Mouse (Mus musculus): ENCODE results near the gene Prr7. TPM values are rescaled to one million over a fixed set of nuclear protein-coding genes. Genes with fewer than 3 reads are reported as not detected.

The Prr7 gene
- 1.9 and 2.7 TPM in 2 replicates for polyA plus RNA-seq (2014; fragmentation: Nextera tagmentation; extraction: Ambion mirVana)

- Histone ChIP-seq H3K36me3 (ENCODE audit: control insufficient read depth, insufficient read depth, low read length) (peaks cover 27% of the 10 kb centered on the region), H3K27me3 (replicated peaks; ENCODE audit: control insufficient read depth, insufficient read depth, low read length) (no peaks in the 10 kb centered on the region), H3K4me2 (ENCODE audit: low read depth, low read length) (peak within 1 kb of the TSS; percentile 84), H3K9ac (ENCODE audit: low read depth, low read length) (peak within 1 kb of the TSS; percentile 82), H3K4me3 (ENCODE audit: low read depth, low read length) (peak within 1 kb of the TSS; percentile 83), H3K4me1 (ENCODE audit: control insufficient read depth, insufficient read depth, low read length) (peaks cover 12% of the 10 kb centered on the region), H3K27ac (replicated peaks; ENCODE audit: low read depth, low read length) (peak within 1 kb of the TSS; percentile 82), H3K9me3 (ENCODE audit: control insufficient read depth, low read length) (no peaks in the 10 kb centered on the region)
- ATAC-seq (ENCODE audit: low read depth) (peak; percentile 74), DNase-seq (ENCODE audit: low spot score) (peak; percentile 79)
- WGBS, result under 1% methylated on average over 32 of the region's 84 CpGs
Observed at GRCm38 (mm10) chr13:55464027-55464884, at the start of gene Prr7. Prr7 (plus strand) TSS chr13:55464267.

GRCm38 (mm10) chr13:55414743-55415380 lies 49.2 kb upstream of the Prr7 start, which contains the start of gene Pfn3:
Pfn3 (minus strand) TSS chr13:55415232.
- Histone ChIP-seq H3K36me3 (ENCODE audit: control insufficient read depth, insufficient read depth, low read length) (no peaks in the 10 kb centered on the region), H3K9me3 (ENCODE audit: control insufficient read depth, low read length) (no peaks in the 10 kb centered on the region), H3K4me3 (ENCODE audit: low read depth, low read length) (peak within 1 kb of the TSS; percentile 37), H3K27me3 (replicated peaks; ENCODE audit: control insufficient read depth, insufficient read depth, low read length) (peaks cover 18% of the 10 kb centered on the region), H3K9ac (ENCODE audit: low read depth, low read length) (peak within 1 kb of the TSS; percentile 58), H3K4me2 (ENCODE audit: low read depth, low read length) (peak within 1 kb of the TSS; percentile 60), H3K27ac (replicated peaks; ENCODE audit: low read depth, low read length) (no peak within 1 kb of the TSS), H3K4me1 (ENCODE audit: control insufficient read depth, insufficient read depth, low read length) (no peaks in the 10 kb centered on the region)
- DNase-seq (ENCODE audit: low spot score) (peak; percentile 84), ATAC-seq (ENCODE audit: low read depth) (0 out of 2 replicates have a peak, but pooled peaks have one; percentile 16)
- WGBS, result 7% methylated on average over 33 of the region's 41 CpGs

DNA sequence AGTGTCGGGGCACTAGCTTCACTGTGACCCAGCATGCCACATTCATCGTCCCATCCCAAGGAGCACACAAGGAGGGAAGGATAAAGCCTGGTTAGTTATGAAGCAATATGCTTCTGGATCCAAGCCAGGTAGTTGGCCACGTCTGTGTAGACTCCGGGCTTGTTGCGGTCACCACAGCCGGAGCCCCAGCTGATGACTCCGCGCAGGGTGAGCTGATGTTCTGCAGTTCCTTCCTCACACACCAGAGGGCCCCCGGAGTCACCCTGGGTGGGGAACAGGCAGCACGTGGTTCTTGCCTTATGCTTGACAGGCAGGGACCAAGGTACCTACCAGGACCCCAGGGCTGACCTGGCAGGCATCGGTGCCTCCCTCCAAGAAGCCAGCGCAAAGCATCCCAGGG lies 46.1 kb upstream of the Prr7 start:
- peaks cover 39% of the 10 kb centered on the region for H3K27me3 ChIP-seq (replicated peaks; ENCODE audit: control insufficient read depth, insufficient read depth, low read length)
- peak; percentile 77 for DNase-seq (ENCODE audit: low spot score)
- no peak overlapping the region for H3K4me2 ChIP-seq (ENCODE audit: low read depth, low read length)
- H3K9me3 ChIP-seq (ENCODE audit: control insufficient read depth, low read length), result no peaks in the 10 kb centered on the region
- ATAC-seq (ENCODE audit: low read depth), result peak; percentile 81
- no peaks in the 10 kb centered on the region for H3K36me3 ChIP-seq (ENCODE audit: control insufficient read depth, insufficient read depth, low read length)
- 14% methylated on average over 12 of the region's 12 CpGs for WGBS
- H3K9ac ChIP-seq (ENCODE audit: low read depth, low read length), result no peak overlapping the region
- no peak overlapping the region for H3K4me3 ChIP-seq (ENCODE audit: low read depth, low read length)
- H3K27ac ChIP-seq (replicated peaks; ENCODE audit: low read depth, low read length), result no peak overlapping the region
- H3K4me1 ChIP-seq (ENCODE audit: control insufficient read depth, insufficient read depth, low read length), result no peaks in the 10 kb centered on the region

DNA sequence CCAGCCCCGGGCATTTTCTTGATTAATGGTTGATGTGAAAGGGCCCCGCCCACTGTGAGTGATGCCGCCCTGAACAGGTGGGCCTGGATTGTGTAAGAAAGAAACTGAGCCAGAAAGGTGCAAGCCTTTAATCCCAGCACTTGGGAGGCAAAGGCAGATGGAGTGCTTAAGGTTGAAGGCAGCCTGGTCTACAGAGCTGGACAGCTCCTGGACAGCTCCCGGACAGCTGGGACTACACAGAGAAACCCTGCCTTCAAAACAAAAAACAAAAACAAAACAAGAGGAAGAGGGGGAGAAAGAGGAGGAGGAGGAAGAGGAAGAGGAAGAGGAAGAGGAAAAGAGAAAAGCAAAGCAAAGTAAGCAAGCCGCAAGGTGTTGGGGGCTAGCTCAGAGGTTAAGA lies 44.9 kb upstream of the Prr7 start:
- DNase-seq (ENCODE audit: low spot score), result peak; percentile 4
- H3K27me3 ChIP-seq (replicated peaks; ENCODE audit: control insufficient read depth, insufficient read depth, low read length), result peaks cover 37% of the 10 kb centered on the region
- H3K9ac ChIP-seq (ENCODE audit: low read depth, low read length), result no peak overlapping the region
- H3K4me3 ChIP-seq (ENCODE audit: low read depth, low read length), result no peak overlapping the region
- WGBS, result 78% methylated on average over 5 of the region's 5 CpGs
- no peaks in the 10 kb centered on the region for H3K9me3 ChIP-seq (ENCODE audit: control insufficient read depth, low read length)
- H3K4me1 ChIP-seq (ENCODE audit: control insufficient read depth, insufficient read depth, low read length), result no peaks in the 10 kb centered on the region
- H3K36me3 ChIP-seq (ENCODE audit: control insufficient read depth, insufficient read depth, low read length), result no peaks in the 10 kb centered on the region
- ATAC-seq (ENCODE audit: low read depth), result no peak
- no peak overlapping the region for H3K27ac ChIP-seq (replicated peaks; ENCODE audit: low read depth, low read length)
- no peak overlapping the region for H3K4me2 ChIP-seq (ENCODE audit: low read depth, low read length)

DNA sequence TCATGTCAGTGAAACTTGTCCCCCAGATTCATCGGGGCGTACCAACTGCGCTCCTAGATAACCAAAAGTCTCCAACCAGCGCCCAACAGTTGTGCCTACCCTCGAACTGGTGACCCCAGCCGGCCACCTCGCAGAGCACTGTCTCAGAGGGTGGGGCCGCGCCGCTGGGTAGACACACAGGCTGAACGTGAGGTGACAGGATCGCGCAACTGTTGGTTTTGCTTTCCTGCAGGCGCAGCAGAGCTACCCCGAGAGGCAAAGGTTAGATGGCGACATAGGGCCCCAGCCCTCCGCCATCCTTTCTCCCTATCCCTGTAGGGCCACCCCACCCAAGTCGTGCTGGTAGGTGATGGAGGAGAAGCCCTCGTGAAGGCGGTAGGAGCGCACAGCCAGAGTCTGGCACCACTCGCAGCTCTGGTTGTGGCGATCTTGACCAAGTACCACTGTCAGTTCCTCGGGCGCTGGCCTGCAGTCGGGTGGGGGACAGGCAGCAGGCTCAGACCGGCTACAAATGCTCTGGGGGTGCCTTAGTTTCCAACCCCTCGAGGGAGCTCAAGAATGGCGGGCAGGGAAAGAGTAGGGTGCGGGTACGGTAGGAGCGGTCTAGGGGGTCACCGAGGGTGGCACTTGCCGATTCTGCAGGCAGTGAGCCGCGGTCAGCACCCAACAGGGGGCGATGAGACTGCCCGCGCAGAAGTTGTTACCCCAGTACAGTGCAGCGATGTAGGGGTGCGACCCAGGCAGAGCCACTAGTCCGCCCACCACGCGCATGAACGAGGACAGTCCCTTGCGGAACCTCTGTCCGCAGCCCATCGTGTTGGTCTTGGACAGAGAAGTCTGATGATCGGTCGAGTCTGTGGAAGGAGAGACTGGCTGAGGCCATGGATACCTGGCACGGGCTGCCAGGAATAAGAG lies 43.8 kb upstream of the Prr7 start:
- H3K9me3 ChIP-seq (ENCODE audit: control insufficient read depth, low read length), result no peaks in the 10 kb centered on the region
- H3K27ac ChIP-seq (replicated peaks; ENCODE audit: low read depth, low read length), result no peak overlapping the region
- DNase-seq (ENCODE audit: low spot score) (no peak), ATAC-seq (ENCODE audit: low read depth) (no peak)
- peak overlapping the region; percentile 23 for H3K4me3 ChIP-seq (ENCODE audit: low read depth, low read length)
- WGBS, result 37% methylated on average over 45 of the region's 51 CpGs
- no peaks in the 10 kb centered on the region for H3K4me1 ChIP-seq (ENCODE audit: control insufficient read depth, insufficient read depth, low read length)
- peak overlapping the region; percentile 53 for H3K4me2 ChIP-seq (ENCODE audit: low read depth, low read length)
- peaks cover 35% of the 10 kb centered on the region for H3K27me3 ChIP-seq (replicated peaks; ENCODE audit: control insufficient read depth, insufficient read depth, low read length)
- H3K9ac ChIP-seq (ENCODE audit: low read depth, low read length), result 0 out of 2 replicates have a peak overlapping the region, but pooled peaks have one; percentile 43
- no peaks in the 10 kb centered on the region for H3K36me3 ChIP-seq (ENCODE audit: control insufficient read depth, insufficient read depth, low read length)

DNA sequence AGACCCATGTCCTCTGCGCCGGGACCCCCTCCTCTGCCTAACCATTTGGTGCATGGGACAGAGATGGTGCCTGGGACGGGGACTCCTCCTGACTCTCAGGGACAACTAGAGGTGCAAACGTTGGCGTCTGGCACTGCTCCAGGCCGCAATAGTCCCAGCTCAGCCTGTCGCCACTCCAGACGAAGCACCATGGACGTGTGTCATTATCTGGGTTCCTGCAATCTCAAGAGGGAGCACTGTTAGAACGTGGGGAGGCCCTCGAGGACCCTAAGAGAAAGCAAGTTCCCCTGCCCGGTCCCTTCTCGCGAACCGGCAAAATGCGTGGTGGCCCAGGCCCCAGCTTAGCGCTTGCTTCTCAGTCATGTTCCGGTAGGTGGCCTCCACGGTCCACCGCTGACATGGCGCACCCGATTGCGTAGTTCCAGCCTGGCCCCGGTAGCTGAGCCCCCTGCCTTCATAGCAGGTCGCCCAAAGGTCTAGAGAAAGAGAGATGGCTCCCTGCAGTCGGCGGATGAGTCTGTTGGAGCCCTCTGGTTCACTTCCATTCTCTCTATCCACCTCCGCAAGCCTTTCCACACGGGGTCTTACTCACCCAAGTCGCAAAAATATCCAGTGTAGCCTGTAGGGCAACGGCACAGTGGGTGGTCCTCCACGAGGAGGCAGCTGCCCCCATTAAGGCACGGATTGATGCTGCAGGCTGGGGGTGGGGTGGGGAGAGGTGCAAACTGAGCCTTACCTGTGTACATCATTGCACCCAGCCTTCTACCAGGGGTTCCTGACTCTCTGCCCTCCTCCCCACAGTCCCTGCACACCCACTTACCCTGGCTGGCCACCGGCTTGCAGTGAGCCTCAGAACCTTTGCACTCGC lies 42.9 kb upstream of the Prr7 start:
- DNase-seq (ENCODE audit: low spot score), result peak; percentile 74
- ATAC-seq (ENCODE audit: low read depth), result peak; percentile 76
- no peaks in the 10 kb centered on the region for H3K4me1 ChIP-seq (ENCODE audit: control insufficient read depth, insufficient read depth, low read length)
- H3K9ac ChIP-seq (ENCODE audit: low read depth, low read length), result peak overlapping the region; percentile 43; the same call in 1 of the 2 replicates
- no peak overlapping the region for H3K27ac ChIP-seq (replicated peaks; ENCODE audit: low read depth, low read length)
- peak overlapping the region; percentile 53 for H3K4me2 ChIP-seq (ENCODE audit: low read depth, low read length)
- H3K4me3 ChIP-seq (ENCODE audit: low read depth, low read length), result peak overlapping the region; percentile 23
- no peaks in the 10 kb centered on the region for H3K9me3 ChIP-seq (ENCODE audit: control insufficient read depth, low read length)
- H3K27me3 ChIP-seq (replicated peaks; ENCODE audit: control insufficient read depth, insufficient read depth, low read length), result peaks cover 35% of the 10 kb centered on the region
- WGBS, result 14% methylated on average over 30 of the region's 35 CpGs
- H3K36me3 ChIP-seq (ENCODE audit: control insufficient read depth, insufficient read depth, low read length), result no peaks in the 10 kb centered on the region

DNA sequence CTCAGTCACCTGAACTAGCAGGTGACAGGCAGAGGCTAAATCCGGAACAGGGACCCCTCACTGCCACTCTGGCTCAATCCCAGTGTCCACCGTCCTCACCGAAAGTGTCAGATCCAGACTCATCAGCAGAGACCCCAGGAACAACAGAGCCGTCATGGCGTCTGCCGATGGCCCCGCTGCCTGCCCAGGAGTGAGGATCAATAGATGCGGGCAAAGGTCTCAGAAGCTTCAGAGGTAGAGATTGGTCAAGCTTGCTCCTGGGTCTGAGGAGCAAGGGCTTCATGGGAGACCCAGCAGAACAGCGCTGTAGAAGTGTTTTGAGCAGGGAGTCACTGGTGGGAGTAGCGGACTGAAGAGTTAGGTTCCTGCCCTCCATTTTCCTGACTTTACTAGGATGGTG lies 37.5 kb upstream of the Prr7 start, which contains the start of gene F12:
F12 (minus strand) TSS at position 181 of the 400 bp plus-strand sequence.
- Histone ChIP-seq H3K27me3 (replicated peaks; ENCODE audit: control insufficient read depth, insufficient read depth, low read length) (peaks cover 3% of the 10 kb centered on the region), H3K9ac (ENCODE audit: low read depth, low read length) (no peak within 1 kb of the TSS), H3K4me3 (ENCODE audit: low read depth, low read length) (no peak within 1 kb of the TSS), H3K4me2 (ENCODE audit: low read depth, low read length) (no peak within 1 kb of the TSS), H3K27ac (replicated peaks; ENCODE audit: low read depth, low read length) (no peak within 1 kb of the TSS), H3K9me3 (ENCODE audit: control insufficient read depth, low read length) (no peaks in the 10 kb centered on the region), H3K4me1 (ENCODE audit: control insufficient read depth, insufficient read depth, low read length) (no peaks in the 10 kb centered on the region), H3K36me3 (ENCODE audit: control insufficient read depth, insufficient read depth, low read length) (no peaks in the 10 kb centered on the region)
- ATAC-seq (ENCODE audit: low read depth) (no peak), DNase-seq (ENCODE audit: low spot score) (no peak)
- WGBS, result 87% methylated on average over 10 of the region's 10 CpGs

Data from embryonic facial prominence, embryonic 14.5 days (tissue).